Mouse (Mus musculus): Measurements from ENCODE around the gene Ppp2ca.

DNA sequence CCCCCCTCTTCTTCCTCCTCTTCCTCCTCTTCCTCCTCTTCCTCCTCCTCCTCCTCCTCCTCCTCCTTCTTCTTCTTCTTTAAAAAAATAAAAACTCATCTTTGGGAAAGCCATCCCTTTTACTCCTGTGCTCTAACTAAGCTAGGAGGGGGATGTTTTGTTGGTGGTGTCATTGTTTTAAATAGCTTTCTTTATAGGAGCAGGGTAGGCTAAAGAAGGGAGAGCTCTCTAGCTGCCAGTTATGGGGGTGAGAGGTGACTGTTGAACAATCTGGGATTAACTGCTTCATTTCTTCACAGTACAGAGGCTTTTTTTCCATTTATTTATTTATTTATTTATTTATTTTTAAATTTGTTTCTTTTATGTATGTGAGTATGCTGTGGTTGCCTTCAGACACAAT is 7.0 kb downstream of the Ppp2ca start:
- TF ChIP-seq CTCF (IDR thresholded peaks at IDR 0.05; ENCODE audit: low read depth) (no peak), EP300 (optimal IDR thresholded peaks at IDR 0.05) (no peak)

All from stomach, postnatal 0 days (tissue).